Mouse (Mus musculus) spleen, adult 12 weeks (tissue): ENCODE measurements around the gene Itpr2.
A peak's percentile ranks its signal among the peaks of the same experiment; 100 is the strongest.

Experiments used
- DNase-seq: peaks from one replicate; pipeline ENCODE4 v3.0.0; 2022; ENCODE audit warnings: low spot score

The Itpr2 gene

GRCm38 (mm10) chr6:146346545-146347195 is 155.4 kb downstream of the Itpr2 start:
- DNase-seq = no peak

GRCm38 (mm10) chr6:146344732-146345131 is 157.3 kb downstream of the Itpr2 start:
- no peak for DNase-seq

GRCm38 (mm10) chr6:146343671-146344384 is 158.2 kb downstream of the Itpr2 start:
- no peak for DNase-seq

- DNase-seq = no peak
These were observed 159.0 kb downstream of the Itpr2 start for GRCm38 (mm10) chr6:146342995-146343394.

- no peak for DNase-seq
These were observed 160.1 kb downstream of the Itpr2 start for GRCm38 (mm10) chr6:146341934-146342333.

- DNase-seq = no peak
These were observed 160.6 kb downstream of the Itpr2 start for GRCm38 (mm10) chr6:146341413-146341812.

- DNase-seq = no peak
These were observed 161.1 kb downstream of the Itpr2 start for GRCm38 (mm10) chr6:146340951-146341350.

GRCm38 (mm10) chr6:146339779-146340178 is 162.2 kb downstream of the Itpr2 start:
- DNase-seq = peak; percentile 17

- no peak for DNase-seq
These were observed 164.8 kb downstream of the Itpr2 start for GRCm38 (mm10) chr6:146337237-146337636.

GRCm38 (mm10) chr6:146335191-146335590 is 166.8 kb downstream of the Itpr2 start:
- DNase-seq = no peak

- no peak for DNase-seq
These were observed 168.5 kb downstream of the Itpr2 start for GRCm38 (mm10) chr6:146333506-146333905.

- no peak for DNase-seq
These were observed 170.9 kb downstream of the Itpr2 start for GRCm38 (mm10) chr6:146331017-146331669.

GRCm38 (mm10) chr6:146329079-146329478 is 172.9 kb downstream of the Itpr2 start:
- DNase-seq = no peak

GRCm38 (mm10) chr6:146326631-146327030 is 175.4 kb downstream of the Itpr2 start:
- no peak for DNase-seq

GRCm38 (mm10) chr6:146324541-146325204 is 177.3 kb downstream of the Itpr2 start:
- no peak for DNase-seq

GRCm38 (mm10) chr6:146322555-146322954 is 179.5 kb downstream of the Itpr2 start:
- no peak for DNase-seq

GRCm38 (mm10) chr6:146321951-146322350 is 180.1 kb downstream of the Itpr2 start:
- DNase-seq = no peak

GRCm38 (mm10) chr6:146316415-146316814 is 185.6 kb downstream of the Itpr2 start:
- DNase-seq = no peak

- DNase-seq = no peak
These were observed 186.9 kb downstream of the Itpr2 start for GRCm38 (mm10) chr6:146315153-146315552.

- DNase-seq = no peak
These were observed 187.7 kb downstream of the Itpr2 start for GRCm38 (mm10) chr6:146314304-146314703.

- DNase-seq = no peak
These were observed 188.6 kb downstream of the Itpr2 start for GRCm38 (mm10) chr6:146313396-146313795.

- no peak for DNase-seq
These were observed 191.8 kb downstream of the Itpr2 start for GRCm38 (mm10) chr6:146310210-146310609.

GRCm38 (mm10) chr6:146309335-146309734 is 192.7 kb downstream of the Itpr2 start:
- DNase-seq = no peak
